ENCODE assay signal across 9 mouse cellular contexts in the genomic region with DNA sequence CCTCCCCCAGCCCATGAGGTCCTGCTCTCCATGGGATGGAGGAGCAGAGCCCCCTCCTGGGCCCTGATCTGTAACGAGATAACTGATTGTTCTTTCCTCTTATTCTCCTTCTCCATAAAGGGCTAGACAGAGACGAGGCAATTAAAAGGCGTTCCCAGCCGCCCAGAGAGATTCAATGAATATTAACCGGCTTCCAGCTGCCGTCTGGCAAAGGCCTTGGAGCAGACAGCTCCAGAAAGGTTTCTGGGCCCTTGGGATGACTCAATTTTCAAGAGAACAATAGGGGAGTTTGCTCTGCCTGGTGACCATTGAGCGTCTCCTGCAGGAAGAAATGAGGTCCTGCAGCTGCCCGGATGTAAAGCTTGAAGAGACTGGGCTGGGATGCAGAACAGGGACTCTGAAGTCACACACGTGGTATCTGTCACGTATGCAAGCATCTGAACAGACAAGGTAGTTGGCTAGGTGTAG.
DNase-seq lines count a peak whose midpoint lies in the region; ATAC-seq and TF ChIP-seq lines count a peak whose summit lies in the region.
"Had no signal": no experiment of that assay in that cellular context is flagged by ENCODE, and none has a peak within 500 bp of the region (broad histone marks: within the 10 kb centered on the region; RNA-seq: fewer than 3 reads in every experiment).

No protein-coding gene starts in this region.

- H3K36me3 ChIP-seq in liver, embryonic 14.5 days (replicated peaks; ENCODE audit: control insufficient read depth, insufficient read depth, low read depth): no peaks in the 10 kb centered on the region
- H3K36me3 ChIP-seq in liver, embryonic 12.5 days: no peaks in the 10 kb centered on the region
- no peaks in the 10 kb centered on the region for H3K36me3 ChIP-seq in forebrain, embryonic 16.5 days (ENCODE audit: control insufficient read depth, insufficient read depth)
- H3K36me3 ChIP-seq: embryonic facial prominence, embryonic 13.5 days; limb, embryonic 13.5 days had no signal

- no peaks in the 10 kb centered on the region for H3K9me3 ChIP-seq in liver, embryonic 14.5 days (ENCODE audit: control insufficient read depth, low read length)
- H3K9me3 ChIP-seq in liver, embryonic 12.5 days (replicated peaks): no peaks in the 10 kb centered on the region
- H3K9me3 ChIP-seq in forebrain, embryonic 16.5 days (ENCODE audit: control insufficient read depth, low read length): no peaks in the 10 kb centered on the region
- H3K9me3 ChIP-seq: embryonic facial prominence, embryonic 13.5 days; limb, embryonic 13.5 days had no signal

- H3K27ac ChIP-seq in liver, embryonic 14.5 days: no peak overlapping the region
- H3K27ac ChIP-seq in liver, embryonic 12.5 days: no peak overlapping the region
- H3K27ac ChIP-seq in forebrain, embryonic 16.5 days (ENCODE audit: low read length): no peak overlapping the region
- H3K27ac ChIP-seq: embryonic facial prominence, embryonic 13.5 days; limb, embryonic 13.5 days had no signal

- H3K4me2 ChIP-seq in liver, embryonic 14.5 days (ENCODE audit: low read depth): no peak overlapping the region
- H3K4me2 ChIP-seq in liver, embryonic 12.5 days: no peak overlapping the region
- H3K4me2 ChIP-seq in forebrain, embryonic 16.5 days (ENCODE audit: low read length): no peak overlapping the region
- H3K4me2 ChIP-seq: embryonic facial prominence, embryonic 13.5 days; limb, embryonic 13.5 days had no signal

- DNase-seq in liver, embryonic 14.5 days (ENCODE audit: low read depth in 3 of 3, low spot score in 3 of 3): no peak
- DNase-seq in adrenal gland, postnatal 14 days: peak; percentile 67
- peak; percentile 42 for DNase-seq in lung, postnatal 36 days
- DNase-seq in spleen, postnatal 14 days (ENCODE audit: low spot score in 2 of 2): no peak
- DNase-seq in right cerebral cortex, postnatal 25 days: no peak

- peak; percentile 42 for TF ChIP-seq CTCF in liver, embryonic 14.5 days (IDR thresholded peaks at IDR 0.05; ENCODE audit: low read depth)

- no peaks in the 10 kb centered on the region for H3K4me1 ChIP-seq in liver, embryonic 14.5 days (replicated peaks; ENCODE audit: control insufficient read depth in 2 of 2, insufficient read depth in 2 of 2, low read length in 1 of 2)
- H3K4me1 ChIP-seq in liver, embryonic 12.5 days: no peaks in the 10 kb centered on the region
- H3K4me1 ChIP-seq in forebrain, embryonic 16.5 days (replicated peaks; ENCODE audit: control insufficient read depth, insufficient read depth, low read length): 0 out of 2 replicates have a peak, but pooled peaks cover under 1% of the 10 kb centered on the region
- H3K4me1 ChIP-seq: limb, embryonic 13.5 days had no signal

- no peak overlapping the region for H3K9ac ChIP-seq in liver, embryonic 14.5 days (replicated peaks)
- no peak overlapping the region for H3K9ac ChIP-seq in liver, embryonic 12.5 days
- H3K9ac ChIP-seq in forebrain, embryonic 16.5 days (replicated peaks; ENCODE audit: low read depth, low read length): no peak overlapping the region
- H3K9ac ChIP-seq: embryonic facial prominence, embryonic 13.5 days; limb, embryonic 13.5 days had no signal

- no peak for TF ChIP-seq EP300 in liver, embryonic 14.5 days (IDR thresholded peaks at IDR 0.05; ENCODE audit: low read depth)

- no peak overlapping the region for H3K4me3 ChIP-seq in liver, embryonic 14.5 days (ENCODE audit: insufficient read depth in 1 of 2, low read depth in 2 of 2, low read length in 2 of 2)
- no peak overlapping the region for H3K4me3 ChIP-seq in liver, embryonic 12.5 days
- no peak overlapping the region for H3K4me3 ChIP-seq in forebrain, embryonic 16.5 days (replicated peaks; ENCODE audit: low read length)
- H3K4me3 ChIP-seq: embryonic facial prominence, embryonic 13.5 days; limb, embryonic 13.5 days had no signal

- no peak for ATAC-seq in liver, embryonic 14.5 days (ENCODE audit: insufficient read depth)
- ATAC-seq in liver, embryonic 12.5 days: no peak
- peak; percentile 66 for ATAC-seq in forebrain, embryonic 16.5 days

- H3K27me3 ChIP-seq in liver, embryonic 14.5 days (ENCODE audit: control insufficient read depth, insufficient read depth, low read length): no peaks in the 10 kb centered on the region
- H3K27me3 ChIP-seq in liver, embryonic 12.5 days (replicated peaks): no peaks in the 10 kb centered on the region
- no peaks in the 10 kb centered on the region for H3K27me3 ChIP-seq in forebrain, embryonic 16.5 days (replicated peaks; ENCODE audit: control insufficient read depth, insufficient read depth, low read length)
- H3K27me3 ChIP-seq: embryonic facial prominence, embryonic 13.5 days; limb, embryonic 13.5 days had no signal

- 15% methylated on average over 10 of the region's 10 CpGs for WGBS in liver, embryonic 14.5 days (ENCODE audit: insufficient replicate concordance)
- WGBS in liver, embryonic 12.5 days (ENCODE audit: insufficient replicate concordance): 18% methylated on average over 10 of the region's 10 CpGs
- 4% methylated on average over 10 of the region's 10 CpGs for WGBS in forebrain, embryonic 16.5 days

Comparison
In these comparisons a context has a peak if more than half of its experiments do, and no peak if none do; other contexts are left out.
1. DNase-seq: peak in adrenal gland, postnatal 14 days (single experiment) and lung, postnatal 36 days (single experiment); none in liver, embryonic 14.5 days (0 of 3), spleen, postnatal 14 days (0 of 2) and right cerebral cortex, postnatal 25 days (single experiment).